In the genomic region with DNA sequence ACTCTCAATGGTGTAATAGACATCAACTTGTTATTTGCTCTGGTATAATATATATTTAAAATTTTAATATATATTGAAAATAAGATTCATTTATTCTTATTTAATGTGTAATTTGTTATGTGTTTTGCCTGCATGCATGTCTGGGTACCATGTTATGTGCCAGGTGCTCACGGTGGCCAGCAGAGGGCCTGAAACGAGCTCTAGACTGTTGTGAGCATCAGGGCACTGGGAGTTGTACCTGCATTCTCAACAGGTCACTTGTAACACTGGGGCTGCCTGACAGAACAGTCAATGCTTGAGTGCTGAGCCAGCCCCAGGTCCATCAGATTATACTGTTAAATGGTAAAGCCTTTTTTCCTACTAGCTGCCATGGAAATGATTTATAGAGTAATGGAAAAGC, we compare ENCODE assay signal across 8 mouse cellular contexts. TPM values are rescaled to one million over a fixed set of nuclear protein-coding genes. Genes with fewer than 3 reads are reported as not detected.
DNase-seq lines count a peak whose midpoint lies in the region; ATAC-seq and TF ChIP-seq lines count a peak whose summit lies in the region.

No protein-coding gene starts in this region.

- no peak for TF ChIP-seq POLR2A in lung, adult 2 months (IDR thresholded peaks at IDR 0.05; ENCODE audit: borderline replicate concordance, extremely low read depth, low read depth, low read length)

- H3K9ac ChIP-seq in forebrain, embryonic 14.5 days (ENCODE audit: low read length) = no peak overlapping the region
- no peak overlapping the region for H3K9ac ChIP-seq in forebrain, embryonic 12.5 days
- no peak overlapping the region for H3K9ac ChIP-seq in ES-E14 (ENCODE audit: insufficient read depth, low read depth, low read length, poor library complexity, severe bottlenecking)
- no peak overlapping the region for H3K9ac ChIP-seq in liver, embryonic 11.5 days (ENCODE audit: low read depth, low read length)

- H3K4me2 ChIP-seq in forebrain, embryonic 14.5 days (ENCODE audit: low read length) = no peak overlapping the region
- no peak overlapping the region for H3K4me2 ChIP-seq in forebrain, embryonic 12.5 days
- H3K4me2 ChIP-seq in liver, embryonic 11.5 days = no peak overlapping the region

- H3K27ac ChIP-seq in forebrain, embryonic 14.5 days (ENCODE audit: low read depth, low read length) = no peak overlapping the region
- H3K27ac ChIP-seq in forebrain, embryonic 12.5 days = no peak overlapping the region
- H3K27ac ChIP-seq in ES-E14 (ENCODE audit: insufficient read depth, low read depth, low read length, poor library complexity, severe bottlenecking) = no peak overlapping the region
- no peak overlapping the region for H3K27ac ChIP-seq in liver, embryonic 11.5 days (ENCODE audit: low read depth, low read length)

- peak; percentile 52 for TF ChIP-seq CTCF in lung, adult 2 months (IDR thresholded peaks at IDR 0.05; ENCODE audit: insufficient read depth, low read length)

- peak; percentile 32 for DNase-seq in forebrain, embryonic 14.5 days (ENCODE audit: low spot score)
- no peak for DNase-seq in lung, adult 2 months
- no peak for DNase-seq in lung, adult 18-20 months
- peak; percentile 3 for DNase-seq in ES-E14 (ENCODE audit: low read depth, low spot score)
- DNase-seq in liver, embryonic 11.5 days (ENCODE audit: low spot score) = no peak
- DNase-seq in spleen, postnatal 36 days (ENCODE audit: low spot score in 2 of 2) = no peak
- no peak for DNase-seq in embryo, embryonic 9.5 days (ENCODE audit: extremely low spot score)

- no peaks in the 10 kb centered on the region for H3K9me3 ChIP-seq in forebrain, embryonic 14.5 days (replicated peaks; ENCODE audit: control insufficient read depth, low read length)
- H3K9me3 ChIP-seq in forebrain, embryonic 12.5 days = no peaks in the 10 kb centered on the region
- no peaks in the 10 kb centered on the region for H3K9me3 ChIP-seq in ES-E14 (ENCODE audit: control insufficient read depth, insufficient read depth, low read depth, low read length)
- no peaks in the 10 kb centered on the region for H3K9me3 ChIP-seq in liver, embryonic 11.5 days (ENCODE audit: control insufficient read depth, low read length)

- in situ Hi-C loops in ES-E14 (cut with MboI; ENCODE audit: low sequenced_read_pairs in 2 of 2, unreplicated experiment in 2 of 2) = no loop called here

- ATAC-seq in forebrain, embryonic 14.5 days = peak; percentile 46; the same call in 1 of the 2 replicates
- ATAC-seq in forebrain, embryonic 12.5 days (ENCODE audit: low FRiP score) = no peak
- peak; percentile 49; the same call in 1 of the 2 replicates for ATAC-seq in liver, embryonic 11.5 days (replicated peaks; ENCODE audit: low FRiP score)

- WGBS in forebrain, embryonic 14.5 days = 72% methylated on average over 2 of the region's 2 CpGs
- 82% methylated on average over 2 of the region's 2 CpGs for WGBS in forebrain, embryonic 12.5 days
- WGBS in lung, adult 2 months = 73% methylated on average over 2 of the region's 2 CpGs
- 80% methylated on average over 2 of the region's 2 CpGs for WGBS in liver, embryonic 11.5 days

- no peaks in the 10 kb centered on the region for H3K4me1 ChIP-seq in forebrain, embryonic 14.5 days (ENCODE audit: control insufficient read depth, insufficient read depth, low read length)
- H3K4me1 ChIP-seq in forebrain, embryonic 12.5 days = no peaks in the 10 kb centered on the region
- H3K4me1 ChIP-seq in lung, adult 2 months (ENCODE audit: control insufficient read depth, insufficient read depth, low read length) = no peaks in the 10 kb centered on the region
- no peaks in the 10 kb centered on the region for H3K4me1 ChIP-seq in ES-E14 (ENCODE audit: control insufficient read depth in 2 of 2, insufficient read depth in 2 of 2, low read length in 2 of 2, poor library complexity in 1 of 2)
- H3K4me1 ChIP-seq in liver, embryonic 11.5 days (replicated peaks; ENCODE audit: control insufficient read depth, insufficient read depth, low read length) = no peaks in the 10 kb centered on the region

- H3K27me3 ChIP-seq in forebrain, embryonic 14.5 days (replicated peaks; ENCODE audit: control insufficient read depth, insufficient read depth, low read length) = no peaks in the 10 kb centered on the region
- H3K27me3 ChIP-seq in forebrain, embryonic 12.5 days = no peaks in the 10 kb centered on the region
- no peaks in the 10 kb centered on the region for H3K27me3 ChIP-seq in liver, embryonic 11.5 days (replicated peaks; ENCODE audit: control insufficient read depth, insufficient read depth, low read length)

- H3K36me3 ChIP-seq in forebrain, embryonic 14.5 days (ENCODE audit: control insufficient read depth, insufficient read depth, low read length) = peaks cover 37% of the 10 kb centered on the region
- peaks cover 31% of the 10 kb centered on the region for H3K36me3 ChIP-seq in forebrain, embryonic 12.5 days (replicated peaks)
- no peaks in the 10 kb centered on the region; the same call in 1 of the 2 replicates for H3K36me3 ChIP-seq in ES-E14 (ENCODE audit: control insufficient read depth, insufficient read depth, low read length, poor library complexity, severe bottlenecking)
- H3K36me3 ChIP-seq in liver, embryonic 11.5 days (ENCODE audit: control insufficient read depth, insufficient read depth, low read length) = peaks cover 9% of the 10 kb centered on the region; the same call in 1 of the 2 replicates

- no peak overlapping the region for H3K4me3 ChIP-seq in forebrain, embryonic 14.5 days (ENCODE audit: low read depth, low read length)
- no peak overlapping the region for H3K4me3 ChIP-seq in forebrain, embryonic 12.5 days (replicated peaks)
- no peak overlapping the region for H3K4me3 ChIP-seq in lung, adult 2 months (replicated peaks; ENCODE audit: extremely low read depth, low read depth, low read length)
- no peak overlapping the region for H3K4me3 ChIP-seq in ES-E14 (ENCODE audit: insufficient read depth in 1 of 2, low read depth in 1 of 2, low read length in 2 of 2, poor library complexity in 1 of 2, severe bottlenecking in 1 of 2)
- no peak overlapping the region for H3K4me3 ChIP-seq in liver, embryonic 11.5 days (ENCODE audit: low read depth, low read length)

TF ChIP-seq in ES-E14, 5 proteins besides CTCF, POLR2A, EP300 and RAD21:
- TF ChIP-seq ZNF384 (IDR thresholded peaks at IDR 0.05; ENCODE audit: low read depth, low read length) (no peak), HCFC1 (IDR thresholded peaks at IDR 0.05; ENCODE audit: borderline replicate concordance, insufficient read depth, low read length) (no peak), ZC3H11A (IDR thresholded peaks at IDR 0.05; ENCODE audit: borderline replicate concordance, low read depth, low read length) (no peak), MAFK (IDR thresholded peaks at IDR 0.05; ENCODE audit: insufficient read depth, low read depth, low read length) (no peak)

RNA-seq across cellular contexts. Expression of a gene that starts 43.2 kb away (rescaled TPM):
- polyA plus RNA-seq in forebrain, embryonic 14.5 days (2014; fragmentation: Nextera tagmentation; extraction: Ambion mirVana) = 16.2 and 16.5 TPM in 2 replicates
- polyA plus RNA-seq in forebrain, embryonic 12.5 days (2016; fragmentation: Nextera tagmentation; extraction: Ambion mirVana) = 20.3 and 21.8 TPM in 2 replicates
- polyA plus RNA-seq in lung, adult 2 months (2012; rRNA removed) = 1.4 and 1.8 TPM in 2 replicates
- 7.7 and 8.6 TPM in 2 replicates for total RNA-seq in ES-E14 (2012; rRNA removed)
- 19.6 and 21.7 TPM in 2 replicates for polyA plus RNA-seq in liver, embryonic 11.5 days (2014; fragmentation: Nextera tagmentation; extraction: Ambion mirVana)

RNA-seq across cellular contexts. Expression of a gene that starts 43.5 kb away (rescaled TPM):
- 37.9 and 46.7 TPM in 2 replicates for polyA plus RNA-seq in forebrain, embryonic 14.5 days (2014; fragmentation: Nextera tagmentation; extraction: Ambion mirVana)
- 56.9 and 58.2 TPM in 2 replicates for polyA plus RNA-seq in forebrain, embryonic 12.5 days (2016; fragmentation: Nextera tagmentation; extraction: Ambion mirVana)
- 3.0 and 4.3 TPM in 2 replicates for polyA plus RNA-seq in lung, adult 2 months (2012; rRNA removed)
- 32.0 and 38.8 TPM in 2 replicates for total RNA-seq in ES-E14 (2012; rRNA removed)
- 36.5 and 39.5 TPM in 2 replicates for polyA plus RNA-seq in liver, embryonic 11.5 days (2014; fragmentation: Nextera tagmentation; extraction: Ambion mirVana)

Comparison
In these comparisons a context has a peak if more than half of its experiments do, and no peak if none do; other contexts are left out.
1. DNase-seq: peak in forebrain, embryonic 14.5 days (single experiment) and ES-E14 (single experiment); none in lung, adult 2 months (single experiment), lung, adult 18-20 months (0 of 2), liver, embryonic 11.5 days (single experiment), spleen, postnatal 36 days (0 of 2) and embryo, embryonic 9.5 days (single experiment).